Mouse (Mus musculus) brown adipose tissue, adult 24 weeks (tissue): ENCODE results near the gene Cldn10. TPM values are rescaled to one million over a fixed set of nuclear protein-coding genes. Genes with fewer than 3 reads are reported as not detected.

Source experiments
- H3K27ac ChIP-seq: fragments of 200-500 bp; replicated peaks from 2 replicates; pipeline ENCODE4 v1.5.1; 2012; ENCODE audit warnings: low read depth, mild to moderate bottlenecking, low read length
- H3K4me1 ChIP-seq: fragments of 200-500 bp; 2 replicates; pipeline ENCODE4 v1.6.1; 2012; ENCODE audit warnings: low read length, mixed read lengths; ENCODE audit not compliant: control insufficient read depth, insufficient read depth, insufficient read length
- H3K4me3 ChIP-seq: fragments of 200-500 bp; 2 replicates; pipeline ENCODE4 v1.5.1; 2012; ENCODE audit warnings: low read depth, mild to moderate bottlenecking, low read length, moderate library complexity; ENCODE audit not compliant: insufficient read depth
- polyA plus RNA-seq: library from polyadenylated mRNA; stranded (reverse); fragments of >200 nt; gene quantifications from 2 replicates; pipeline ENCODE4 v1.2.4, GENCODE M21; 2012; ENCODE audit not compliant: missing spikeins, insufficient read depth, insufficient read length

Cldn10 gene
- polyA plus RNA-seq, 1 experiment = not detected

DNA sequence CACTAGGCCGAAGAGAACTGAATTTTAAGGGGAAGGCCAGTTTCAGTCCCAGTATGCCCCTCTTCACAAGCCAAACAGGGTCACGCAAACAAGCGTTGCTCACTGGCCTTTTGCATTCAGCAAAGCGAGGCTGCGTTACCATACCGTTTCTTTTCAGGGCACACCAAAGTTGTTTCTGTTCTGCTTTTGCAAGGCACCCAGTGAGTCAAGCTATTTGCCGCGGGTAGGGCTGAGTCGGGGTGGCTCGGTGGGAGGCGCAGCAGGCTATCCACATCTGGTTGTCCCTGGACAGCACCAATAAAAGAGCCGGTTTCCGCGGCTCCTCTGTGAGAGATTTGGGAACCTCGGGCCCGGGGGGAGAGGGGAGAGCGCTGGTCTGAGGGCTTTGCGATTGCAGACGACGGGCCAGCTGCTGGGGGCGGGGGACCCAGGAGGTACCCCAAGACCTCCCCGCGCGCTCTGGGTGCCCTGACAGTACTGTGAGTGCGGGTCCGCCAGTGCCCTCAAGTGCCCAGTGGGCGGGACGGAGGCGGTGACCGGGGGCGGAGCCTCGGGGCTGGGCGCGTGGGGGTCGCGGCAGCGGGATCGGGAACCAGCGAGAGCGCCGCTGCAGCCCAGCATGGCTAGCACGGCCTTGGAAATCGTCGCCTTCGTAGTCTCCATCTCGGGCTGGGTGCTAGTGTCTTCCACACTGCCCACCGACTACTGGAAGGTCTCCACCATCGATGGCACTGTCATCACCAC is 66.8 kb downstream of the Cldn10 start:
- no peak overlapping the region for H3K27ac ChIP-seq
- peaks cover 3% of the 10 kb centered on the region for H3K4me1 ChIP-seq
- peak overlapping the region; percentile 32 for H3K4me3 ChIP-seq

DNA sequence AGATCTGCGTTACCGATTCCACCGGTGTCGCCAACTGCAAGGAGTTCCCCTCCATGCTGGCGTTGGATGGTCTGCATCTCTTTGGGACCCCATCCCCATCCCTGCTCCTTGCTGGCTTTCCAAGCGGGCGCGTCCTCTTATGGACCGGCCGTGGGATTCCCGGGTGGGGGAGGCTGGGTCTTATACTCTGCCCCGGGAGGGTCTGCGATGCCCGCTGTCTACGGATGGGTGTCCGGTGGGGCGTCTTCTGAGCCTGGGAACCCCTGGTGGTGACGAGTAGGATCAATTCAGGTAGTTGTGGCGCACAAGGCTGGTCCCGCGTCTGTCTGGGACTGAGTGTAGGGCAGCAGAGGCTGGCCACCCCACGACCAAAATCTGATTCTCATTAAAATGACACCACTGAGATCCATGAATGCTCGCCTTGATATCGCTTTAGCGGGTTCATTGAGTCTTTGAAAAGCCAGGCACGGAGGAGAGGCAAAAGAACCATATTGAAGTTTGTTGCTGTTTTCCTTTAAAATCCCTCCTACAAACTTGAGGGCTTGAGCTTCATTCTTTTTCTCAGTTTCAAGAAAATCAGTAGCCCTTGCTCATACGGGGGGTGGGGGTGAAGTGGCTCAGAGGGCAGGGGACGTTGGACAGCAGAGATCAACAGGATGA is 67.6 kb downstream of the Cldn10 start:
- Histone ChIP-seq H3K27ac (no peak overlapping the region), H3K4me1 (peaks cover 3% of the 10 kb centered on the region), H3K4me3 (peak overlapping the region; percentile 32)

DNA sequence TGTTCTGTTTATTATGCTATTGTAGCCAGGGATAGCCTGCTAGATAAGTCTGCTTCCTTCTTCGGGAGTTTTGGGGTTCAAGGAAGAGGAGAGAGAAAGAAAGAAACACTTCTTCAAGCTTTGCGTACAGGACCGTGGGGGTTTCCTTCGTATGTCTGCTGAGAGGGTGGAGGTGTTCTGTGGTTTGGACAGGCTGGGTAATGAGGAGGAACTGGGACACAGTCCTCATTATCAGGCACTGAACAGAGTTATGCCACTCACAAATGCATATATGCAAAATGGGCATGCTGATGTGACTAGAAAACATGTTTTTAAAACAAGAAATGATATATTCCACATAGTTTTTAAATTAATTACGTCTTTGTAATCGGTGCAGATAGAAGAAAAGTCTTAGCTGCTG is 68.9 kb downstream of the Cldn10 start:
- no peak overlapping the region for H3K4me3 ChIP-seq
- H3K4me1 ChIP-seq = peaks cover 3% of the 10 kb centered on the region
- H3K27ac ChIP-seq = no peak overlapping the region

DNA sequence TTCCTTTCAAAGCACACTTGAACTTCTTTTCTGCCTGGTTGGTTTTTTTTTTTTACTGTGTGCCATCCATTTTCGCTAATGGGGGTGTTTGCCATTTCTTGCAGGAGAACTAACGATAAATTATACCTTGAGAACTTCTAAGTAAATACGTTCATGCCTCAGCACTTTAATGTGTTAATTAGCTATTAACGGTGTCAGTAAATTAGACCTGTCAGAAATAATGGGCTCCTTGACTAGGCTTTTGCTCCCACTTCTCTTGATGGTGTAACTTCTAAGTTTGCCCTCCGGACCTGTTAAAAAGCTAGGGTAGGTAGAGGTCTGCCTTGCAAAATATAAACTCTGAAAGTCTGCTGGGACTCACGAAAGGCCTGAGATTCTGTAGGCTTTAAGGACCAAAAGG is 70.6 kb downstream of the Cldn10 start:
- Histone ChIP-seq H3K4me3 (no peak overlapping the region), H3K27ac (no peak overlapping the region), H3K4me1 (peaks cover 3% of the 10 kb centered on the region)

DNA sequence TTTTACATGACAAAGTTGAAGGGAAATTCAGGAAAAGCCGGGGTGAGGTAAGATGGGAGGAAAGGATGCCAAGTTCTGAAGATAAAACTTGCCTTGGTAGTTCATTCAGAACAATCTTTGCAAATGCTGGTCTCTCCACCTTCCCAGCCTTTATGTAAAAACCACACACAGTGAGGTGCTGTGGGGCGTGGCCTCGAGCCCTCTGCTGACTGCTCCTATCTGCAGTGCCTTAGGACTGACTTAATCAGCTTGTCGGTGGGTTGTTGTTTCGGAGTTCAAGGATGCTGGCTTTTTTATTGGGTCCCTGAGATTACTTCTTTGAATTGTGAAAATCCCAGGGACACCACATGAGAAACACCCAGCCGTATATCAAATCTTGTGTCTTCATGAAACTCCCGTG is 74.5 kb downstream of the Cldn10 start:
- Histone ChIP-seq H3K4me3 (no peak overlapping the region), H3K27ac (no peak overlapping the region)

DNA sequence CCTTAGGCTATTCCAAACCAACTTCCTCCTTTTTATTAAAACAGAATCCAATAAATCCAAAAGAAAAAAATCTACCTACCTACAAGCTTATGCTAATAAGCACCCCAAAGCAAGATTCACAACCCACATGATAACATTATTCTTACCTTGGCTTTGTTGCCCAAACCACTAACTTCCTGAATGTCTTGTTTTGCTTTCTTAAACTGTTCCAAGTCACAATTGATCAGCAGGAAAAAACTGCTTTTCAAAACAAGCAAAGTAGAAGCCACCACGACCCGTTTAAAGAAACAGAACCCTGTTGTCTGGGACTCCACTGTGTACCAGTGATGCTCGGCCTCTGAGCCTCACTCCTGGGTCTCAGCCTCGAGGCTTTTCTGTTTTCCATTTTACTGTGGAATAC is 77.2 kb downstream of the Cldn10 start:
- Histone ChIP-seq H3K4me3 (no peak overlapping the region), H3K4me1 (no peaks in the 10 kb centered on the region), H3K27ac (no peak overlapping the region)

More for the DNA sequence above, 74.5 kb downstream of the Cldn10 start:
- H3K4me1 ChIP-seq = no peaks in the 10 kb centered on the region

DNA sequence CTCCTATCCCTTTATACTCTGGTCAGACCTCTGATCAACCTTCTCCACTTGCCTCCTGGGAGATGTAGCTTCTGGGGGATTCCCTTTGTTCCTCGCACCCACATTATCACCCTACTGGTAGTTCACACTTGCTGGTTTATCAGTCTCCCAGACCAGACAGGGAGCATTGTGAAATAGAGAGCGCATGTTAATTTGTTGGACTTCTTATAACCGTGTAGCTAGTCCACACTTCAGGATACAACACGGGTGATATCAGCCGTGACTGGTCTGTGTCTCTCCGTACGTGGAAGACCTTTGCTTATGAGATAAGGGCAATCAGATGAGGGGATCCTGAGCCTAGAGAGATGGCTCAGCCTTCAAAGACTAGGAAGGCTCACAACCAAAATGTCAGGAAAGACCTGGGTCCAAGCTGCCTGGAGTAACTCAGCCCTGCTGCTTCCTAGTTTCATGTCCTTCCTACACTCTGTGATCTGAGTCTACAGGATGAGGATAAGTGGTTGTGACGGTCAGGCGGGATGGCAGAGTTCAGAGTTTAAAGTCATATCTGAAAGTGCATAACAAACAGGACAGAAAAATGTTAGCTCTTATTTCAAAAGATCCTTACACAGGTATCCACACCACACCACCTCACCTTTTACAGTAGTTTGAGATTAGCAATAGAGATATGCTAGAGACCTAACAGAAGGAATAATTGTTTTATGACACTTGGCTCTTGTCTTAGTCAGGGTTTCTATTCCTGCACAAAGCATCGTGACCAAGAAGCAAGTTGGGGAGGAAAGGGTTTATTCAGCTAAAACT is 78.5 kb downstream of the Cldn10 start:
- Histone ChIP-seq H3K4me1 (no peaks in the 10 kb centered on the region), H3K4me3 (no peak overlapping the region), H3K27ac (no peak overlapping the region)

DNA sequence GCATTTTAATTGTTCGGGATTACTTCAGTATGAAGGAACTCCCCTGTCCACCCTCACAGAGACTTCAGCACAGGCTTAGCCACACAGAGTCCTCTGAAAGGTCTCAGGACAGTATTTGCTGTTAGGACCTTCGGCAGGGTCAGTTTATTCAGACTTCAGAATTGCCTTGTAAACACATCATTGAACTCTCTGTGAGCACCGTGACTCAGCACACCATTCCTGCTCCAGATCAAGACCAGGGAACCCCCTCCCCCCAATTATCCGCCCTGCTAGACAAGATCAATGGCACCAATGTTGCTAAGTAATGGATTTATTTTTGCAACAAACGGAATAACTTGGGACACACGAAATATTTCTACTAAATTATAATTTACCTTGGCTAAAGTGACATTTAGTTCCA is 79.7 kb downstream of the Cldn10 start:
- H3K4me3 ChIP-seq = no peak overlapping the region

DNA sequence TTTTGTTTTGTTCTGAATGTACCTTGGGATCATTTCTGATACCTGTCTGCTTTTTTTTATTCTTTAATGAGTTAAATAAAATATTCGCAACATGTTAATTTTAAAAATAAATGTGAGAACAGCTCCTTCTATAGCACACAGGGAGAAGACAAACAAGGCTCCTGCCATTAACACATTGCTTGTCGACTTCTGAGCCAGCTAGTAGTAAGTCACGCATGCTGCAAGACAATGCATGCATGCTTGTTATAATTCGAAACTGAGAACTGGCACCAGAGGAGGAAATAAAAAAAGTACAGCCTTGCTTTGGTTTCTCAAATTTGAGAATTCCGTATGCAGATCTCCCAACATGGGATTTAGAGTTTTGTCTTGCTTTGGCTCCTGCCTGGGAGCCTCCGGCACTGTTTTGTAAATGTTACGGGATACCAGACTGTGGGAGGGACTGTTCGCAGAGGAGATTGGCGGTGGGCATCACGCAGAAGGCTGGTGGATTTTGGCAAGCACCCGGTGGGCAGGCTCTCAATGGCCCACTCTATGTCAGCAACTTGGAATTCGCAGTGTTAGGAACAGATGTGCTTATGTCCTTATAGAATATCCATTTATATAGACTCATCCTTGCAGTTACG is 80.5 kb downstream of the Cldn10 start:
- no peak overlapping the region for H3K27ac ChIP-seq
- no peak overlapping the region for H3K4me3 ChIP-seq
- H3K4me1 ChIP-seq = no peaks in the 10 kb centered on the region

More for the DNA sequence above, 79.7 kb downstream of the Cldn10 start:
- Histone ChIP-seq H3K27ac (no peak overlapping the region), H3K4me1 (no peaks in the 10 kb centered on the region)

DNA sequence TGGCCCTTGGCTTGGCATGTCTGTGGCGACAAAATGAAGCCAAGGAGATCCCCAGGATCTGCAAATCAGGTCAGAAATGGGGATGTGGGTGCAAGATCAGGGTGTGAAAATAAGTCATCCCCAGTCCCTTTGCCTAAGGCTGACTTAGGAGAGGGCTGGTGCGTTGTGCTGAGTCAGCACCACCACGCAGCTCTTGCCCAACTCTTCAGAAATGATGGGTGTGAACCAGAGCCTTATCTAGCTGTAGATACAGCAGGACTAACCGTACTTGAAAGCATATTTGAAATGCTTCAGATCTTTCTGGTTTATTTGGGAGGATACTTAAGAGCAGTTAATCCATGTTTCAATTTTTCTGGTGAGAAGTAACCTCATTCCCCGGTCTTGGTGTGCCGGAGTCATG is 82.0 kb downstream of the Cldn10 start:
- Histone ChIP-seq H3K4me1 (peaks cover 3% of the 10 kb centered on the region; the same call in 1 of the 2 replicates), H3K4me3 (no peak overlapping the region), H3K27ac (no peak overlapping the region)

DNA sequence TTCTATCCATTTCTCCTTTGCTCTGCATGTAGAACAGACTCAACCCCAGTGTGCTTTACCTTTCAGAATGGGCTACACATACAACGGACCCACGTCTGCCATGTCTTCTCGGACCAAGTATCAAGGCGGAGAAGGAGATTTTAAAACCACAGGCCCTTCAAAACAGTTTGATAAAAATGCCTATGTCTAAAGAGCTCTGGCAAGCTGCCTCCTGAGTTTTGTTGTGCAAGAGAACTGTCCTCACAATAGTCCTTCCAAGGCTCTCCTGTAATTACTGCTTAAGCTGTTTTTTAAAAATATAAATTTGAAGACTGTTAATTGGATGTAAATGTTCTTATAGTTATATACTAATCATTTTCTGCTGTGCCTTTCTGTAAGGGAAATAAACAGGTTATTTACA is 86.4 kb downstream of the Cldn10 start:
- H3K4me3 ChIP-seq = no peak overlapping the region
- peaks cover 5% of the 10 kb centered on the region; the same call in 1 of the 2 replicates for H3K4me1 ChIP-seq
- no peak overlapping the region for H3K27ac ChIP-seq

DNA sequence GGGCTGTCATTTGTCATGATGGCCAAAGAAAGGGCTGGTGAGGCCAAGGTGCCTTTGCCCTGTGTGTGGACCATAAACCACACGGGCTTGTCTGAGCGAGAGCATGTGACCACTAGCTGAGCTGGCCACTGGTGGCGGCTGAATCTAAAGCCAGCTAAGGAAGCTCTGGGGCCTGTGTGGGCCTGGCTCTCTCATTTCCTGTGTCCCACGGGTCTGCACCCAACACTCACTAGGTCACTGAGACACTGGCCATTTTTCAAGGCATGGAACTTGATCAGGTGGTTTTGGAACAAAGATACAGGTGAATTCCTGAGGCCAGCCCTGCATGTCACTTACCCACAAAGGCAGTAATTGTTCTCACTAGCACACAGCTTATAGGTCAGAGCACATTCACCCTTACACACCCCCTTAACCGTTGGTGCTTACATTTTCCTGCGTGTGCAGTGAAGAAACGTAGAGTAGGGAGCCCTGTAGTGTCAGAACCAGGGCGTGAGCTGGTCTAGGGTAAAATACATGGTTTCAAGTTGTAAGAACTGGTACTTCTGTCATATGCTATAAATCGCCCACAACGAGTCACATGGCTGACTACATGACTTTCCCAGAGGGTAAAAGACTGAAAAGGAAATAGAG is 87.2 kb downstream of the Cldn10 start:
- H3K27ac ChIP-seq = no peak overlapping the region
- no peak overlapping the region for H3K4me3 ChIP-seq
- peaks cover 5% of the 10 kb centered on the region; the same call in 1 of the 2 replicates for H3K4me1 ChIP-seq

DNA sequence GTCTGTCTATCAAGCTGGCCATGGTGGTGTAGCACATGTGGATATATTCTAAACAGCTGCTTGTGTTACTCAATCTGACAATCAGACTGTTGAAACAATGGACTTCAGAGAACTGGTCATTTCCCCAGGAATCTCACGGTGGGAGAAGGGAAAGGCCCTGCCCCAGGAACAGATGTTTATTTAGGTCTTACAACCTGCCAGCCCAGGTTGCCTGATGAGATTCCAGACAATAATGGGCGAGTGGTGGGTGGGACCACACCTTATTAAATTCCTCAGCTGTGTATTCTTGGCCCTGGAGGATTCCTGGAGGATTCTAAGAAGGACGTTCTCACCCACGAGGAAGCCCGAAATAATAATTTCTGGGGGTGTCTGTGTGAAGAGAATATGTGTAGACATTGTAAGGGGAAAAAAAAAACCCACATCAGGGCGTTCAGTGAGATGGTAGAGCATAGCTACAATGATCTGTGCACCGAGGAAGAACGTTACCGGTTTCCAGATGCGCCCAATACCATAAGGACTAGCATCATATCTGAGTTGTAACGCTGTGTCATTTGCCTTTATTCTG is 90.7 kb downstream of the Cldn10 start:
- peaks cover 5% of the 10 kb centered on the region; the same call in 1 of the 2 replicates for H3K4me1 ChIP-seq
- no peak overlapping the region for H3K4me3 ChIP-seq

DNA sequence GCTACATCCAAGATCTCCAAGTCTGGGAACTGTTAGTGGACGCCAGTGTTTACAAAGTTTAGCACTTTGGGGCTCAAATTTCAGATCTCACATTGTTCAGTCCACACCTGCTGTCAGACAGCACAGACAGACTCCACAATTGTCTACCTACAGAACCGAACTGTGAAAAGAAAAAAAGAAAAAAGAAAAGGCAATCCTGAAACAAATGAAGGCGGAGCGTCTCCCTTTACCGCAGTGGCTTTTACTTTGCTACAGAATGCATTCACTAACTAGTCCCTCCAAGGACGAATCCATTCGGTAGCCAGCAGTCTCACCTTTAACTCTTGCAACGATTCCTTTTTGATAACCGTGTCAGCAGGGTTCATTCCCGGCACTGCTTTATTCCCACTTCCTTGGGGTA is 93.0 kb downstream of the Cldn10 start:
- Histone ChIP-seq H3K4me1 (no peaks in the 10 kb centered on the region), H3K4me3 (no peak overlapping the region)

More for the DNA sequence above, 90.7 kb downstream of the Cldn10 start:
- no peak overlapping the region for H3K27ac ChIP-seq

More for the DNA sequence above, 93.0 kb downstream of the Cldn10 start:
- no peak overlapping the region for H3K27ac ChIP-seq
